ENCODE assay signal across 28 mouse cellular contexts in the genomic region with DNA sequence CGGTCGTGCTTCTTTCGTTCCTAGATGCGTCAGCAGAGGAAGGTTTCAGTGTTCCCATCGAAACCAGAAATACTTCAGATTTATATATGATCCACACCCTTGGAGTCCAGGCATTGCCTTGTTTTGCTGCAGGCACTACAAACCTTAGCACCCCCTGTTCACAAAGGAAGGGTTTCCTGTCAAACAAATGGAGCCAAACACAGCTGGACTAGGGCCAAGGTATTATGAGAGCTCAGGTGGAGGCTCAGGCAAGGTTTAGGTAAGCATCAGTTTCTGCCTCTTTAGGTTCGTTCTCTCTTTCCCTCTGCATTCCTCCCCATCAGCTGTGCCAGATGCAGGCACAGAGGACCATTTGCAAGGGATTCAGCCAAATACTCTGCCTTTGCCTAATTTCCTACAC.
"Had no signal": no experiment of that assay in that cellular context is flagged by ENCODE, and none has a peak within 500 bp of the region (broad histone marks: within the 10 kb centered on the region; RNA-seq: fewer than 3 reads in every experiment).

No protein-coding gene starts in this region.

- H3K4me1 ChIP-seq: heart, embryonic 13.5 days; heart, embryonic 15.5 days; hindbrain, embryonic 10.5 days; hindbrain, embryonic 12.5 days; intestine, embryonic 15.5 days; kidney, embryonic 15.5 days; limb, embryonic 13.5 days; liver, embryonic 13.5 days; liver, embryonic 15.5 days had no signal

- H3K4me2 ChIP-seq: heart, embryonic 11.5 days; heart, embryonic 13.5 days; heart, embryonic 15.5 days; hindbrain, embryonic 12.5 days; hindbrain, embryonic 14.5 days; intestine, embryonic 15.5 days; kidney, embryonic 15.5 days; limb, embryonic 13.5 days; liver, embryonic 11.5 days; liver, embryonic 13.5 days; liver, embryonic 15.5 days had no signal

- H3K27ac ChIP-seq: gastrocnemius, adult 2 months; heart, adult 2 months; heart, embryonic 13.5 days; heart, embryonic 15.5 days; hindbrain, embryonic 10.5 days; hindbrain, embryonic 12.5 days; hindbrain, embryonic 14.5 days; intestine, embryonic 15.5 days; kidney, embryonic 15.5 days; kidney, postnatal 0 days; layer of hippocampus, adult 2 months; left cerebral cortex, adult 2 months; limb, embryonic 13.5 days; liver, embryonic 13.5 days; liver, embryonic 15.5 days had no signal

- DNase-seq: gastrocnemius, adult 2 months; gastrocnemius, postnatal 10 days; gastrocnemius, postnatal 25 days; heart, adult 2 months; heart, postnatal 14 days; heart, postnatal 4 days; kidney, adult 18-20 months; kidney, adult 9 months; liver; liver, embryonic 13.5 days; liver, postnatal 0 days had no signal

- H3K9me3 ChIP-seq: heart, embryonic 13.5 days; heart, embryonic 15.5 days; hindbrain, embryonic 10.5 days; hindbrain, embryonic 12.5 days; intestine, embryonic 15.5 days; kidney, embryonic 15.5 days; limb, embryonic 13.5 days; liver, embryonic 13.5 days; liver, embryonic 15.5 days had no signal

- H3K9ac ChIP-seq: heart, embryonic 13.5 days; heart, embryonic 15.5 days; hindbrain, embryonic 12.5 days; hindbrain, embryonic 14.5 days; intestine, embryonic 15.5 days; kidney, embryonic 15.5 days; limb, embryonic 13.5 days; liver, embryonic 13.5 days; liver, embryonic 15.5 days; liver, postnatal 0 days had no signal

- ATAC-seq: hindbrain, embryonic 16.5 days; inflammation-experienced regulatory T-cells, adult 6 months; intestine, embryonic 15.5 days; intestine, postnatal 0 days; liver, postnatal 0 days had no signal

- H3K4me3 ChIP-seq: gastrocnemius, adult 2 months; heart, adult 2 months; heart, embryonic 13.5 days; heart, embryonic 15.5 days; hindbrain, embryonic 10.5 days; hindbrain, embryonic 12.5 days; intestine, embryonic 15.5 days; kidney, embryonic 15.5 days; layer of hippocampus, adult 2 months; left cerebral cortex, adult 2 months; limb, embryonic 13.5 days; liver, embryonic 13.5 days; liver, embryonic 15.5 days had no signal

- H3K27me3 ChIP-seq: heart, embryonic 13.5 days; heart, embryonic 15.5 days; hindbrain, embryonic 12.5 days; intestine, embryonic 15.5 days; kidney, embryonic 15.5 days; limb, embryonic 13.5 days; liver, embryonic 13.5 days; liver, embryonic 15.5 days had no signal

- H3K36me3 ChIP-seq: heart, embryonic 13.5 days; heart, embryonic 15.5 days; hindbrain, embryonic 10.5 days; hindbrain, embryonic 12.5 days; intestine, embryonic 15.5 days; kidney, embryonic 15.5 days; limb, embryonic 13.5 days; liver, embryonic 13.5 days; liver, embryonic 15.5 days had no signal
